Mouse (Mus musculus) forebrain, embryonic 16.5 days (tissue): ENCODE results near the gene Gm4353. TPM values are rescaled to one million over a fixed set of nuclear protein-coding genes. Genes with fewer than 3 reads are reported as not detected.
A peak's percentile ranks its signal among the peaks of the same experiment; 100 is the strongest.

ENCODE experiments used
- ATAC-seq: fragments of 200-750 bp; cut with Nextera tagmentation; 2 replicates; pipeline ENCODE4 v1.8.0; 2017; ENCODE audit warnings: mild to moderate bottlenecking, moderate library complexity
- H3K27ac ChIP-seq: fragments of 300-500 bp; sonication (generic); 2 replicates; pipeline ENCODE4 v1.5.1; 2014; ENCODE audit warnings: low read length, control low read depth
- H3K27me3 ChIP-seq: fragments of 300-500 bp; sonication (generic); replicated peaks from 2 replicates; pipeline ENCODE4 v1.6.1; 2014; ENCODE audit warnings: low read length; ENCODE audit not compliant: control insufficient read depth, insufficient read depth
- H3K36me3 ChIP-seq: fragments of 300-500 bp; sonication (generic); 2 replicates; pipeline ENCODE4 v1.6.1; 2014; ENCODE audit not compliant: control insufficient read depth, insufficient read depth
- H3K4me1 ChIP-seq: fragments of 300-500 bp; sonication (generic); replicated peaks from 2 replicates; pipeline ENCODE4 v1.6.1; 2014; ENCODE audit warnings: low read length; ENCODE audit not compliant: control insufficient read depth, insufficient read depth
- H3K4me2 ChIP-seq: fragments of 300-500 bp; sonication (generic); 2 replicates; pipeline ENCODE4 v1.6.1; 2014; ENCODE audit warnings: mild to moderate bottlenecking, low read length, control low read depth
- H3K4me3 ChIP-seq: fragments of 300-500 bp; sonication (generic); replicated peaks from 2 replicates; pipeline ENCODE4 v1.5.1; 2014; ENCODE audit warnings: mild to moderate bottlenecking, low read length, control low read depth
- H3K9ac ChIP-seq: fragments of 300-500 bp; sonication (generic); replicated peaks from 2 replicates; pipeline ENCODE4 v1.6.1; 2014; ENCODE audit warnings: low read depth, low read length, control low read depth
- H3K9me3 ChIP-seq: fragments of 300-500 bp; sonication (generic); 2 replicates; pipeline ENCODE4 v1.6.1; 2016; ENCODE audit warnings: low read length; ENCODE audit not compliant: control insufficient read depth
- WGBS: fragments of 180-500 bp; shearing (Covaris S2); extraction: QIAGEN DNeasy Blood & Tissue Kit; methylation state at CpG from one replicate; pipeline ENCODE4 v1.1.7; 2014; 5-methylcytosine and 5-hydroxymethylcytosine counted together
- polyA plus RNA-seq: library from polyadenylated mRNA; unstranded; fragments of >200 nt; fragmentation: Nextera tagmentation; extraction: Ambion mirVana; gene quantifications from 2 replicates; pipeline ENCODE4 v1.2.1, GENCODE M21; 2015

Gm4353 gene
- polyA plus RNA-seq, 1 experiment from 2014 or later, result 1.2 TPM

DNA sequence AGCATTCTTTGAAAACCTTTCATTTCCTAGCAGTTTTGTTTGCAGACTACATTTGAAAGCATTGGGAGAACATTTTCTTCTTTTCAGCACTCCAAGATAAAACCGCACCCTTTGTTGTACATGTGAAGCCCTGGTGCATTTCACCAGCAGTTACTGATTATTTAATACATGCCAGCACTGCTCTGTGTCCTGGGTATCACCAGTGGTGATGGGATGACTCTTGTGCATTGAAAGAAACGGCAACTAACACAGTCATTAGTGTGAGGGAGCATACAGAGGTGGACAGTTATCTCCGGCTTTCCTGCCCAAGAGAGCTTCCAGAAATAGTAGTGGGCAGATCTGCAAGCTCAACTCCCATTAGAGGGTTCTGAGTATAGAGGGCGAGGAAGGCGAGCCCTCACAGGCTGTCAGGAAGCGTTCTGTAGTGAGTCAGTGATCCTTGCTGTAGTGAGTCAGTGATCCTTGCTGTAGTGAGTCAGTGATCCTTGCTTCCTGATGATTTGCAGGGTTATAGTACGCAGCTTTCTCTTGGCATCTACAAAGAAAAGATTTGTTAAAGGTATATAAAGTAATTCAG, 15.6 kb upstream of the Gm4353 start:
- H3K36me3 ChIP-seq, result peaks cover 20% of the 10 kb centered on the region
- H3K4me3 ChIP-seq, result no peak overlapping the region
- H3K4me1 ChIP-seq, result peaks cover 8% of the 10 kb centered on the region
- no peak overlapping the region for H3K27ac ChIP-seq
- H3K4me2 ChIP-seq, result no peak overlapping the region
- H3K27me3 ChIP-seq, result no peaks in the 10 kb centered on the region
- H3K9me3 ChIP-seq, result no peaks in the 10 kb centered on the region
- H3K9ac ChIP-seq, result no peak overlapping the region
- WGBS, result 93% methylated on average over 7 of the region's 7 CpGs
- ATAC-seq, result no peak

DNA sequence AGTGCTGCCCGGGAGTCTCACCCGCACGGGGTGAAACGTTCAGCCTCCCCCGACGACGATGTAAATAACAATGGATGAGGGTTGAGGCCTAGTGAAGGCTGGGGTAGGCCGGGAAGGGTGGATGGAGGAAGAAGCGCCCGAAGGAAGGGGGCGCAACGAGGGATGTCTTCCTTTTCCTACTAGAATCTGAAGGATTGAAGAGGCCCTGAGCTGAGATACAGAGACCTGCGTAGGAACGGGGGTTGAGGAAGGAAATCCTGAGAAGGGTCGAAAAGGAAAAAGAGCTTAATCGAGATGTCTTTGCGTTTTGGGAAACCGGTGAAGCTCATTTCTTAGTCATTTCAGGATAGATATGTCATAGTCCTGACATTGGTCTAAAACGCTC, 9.0 kb upstream of the Gm4353 start:
- 0% methylated on average over 19 of the region's 19 CpGs for WGBS

DNA sequence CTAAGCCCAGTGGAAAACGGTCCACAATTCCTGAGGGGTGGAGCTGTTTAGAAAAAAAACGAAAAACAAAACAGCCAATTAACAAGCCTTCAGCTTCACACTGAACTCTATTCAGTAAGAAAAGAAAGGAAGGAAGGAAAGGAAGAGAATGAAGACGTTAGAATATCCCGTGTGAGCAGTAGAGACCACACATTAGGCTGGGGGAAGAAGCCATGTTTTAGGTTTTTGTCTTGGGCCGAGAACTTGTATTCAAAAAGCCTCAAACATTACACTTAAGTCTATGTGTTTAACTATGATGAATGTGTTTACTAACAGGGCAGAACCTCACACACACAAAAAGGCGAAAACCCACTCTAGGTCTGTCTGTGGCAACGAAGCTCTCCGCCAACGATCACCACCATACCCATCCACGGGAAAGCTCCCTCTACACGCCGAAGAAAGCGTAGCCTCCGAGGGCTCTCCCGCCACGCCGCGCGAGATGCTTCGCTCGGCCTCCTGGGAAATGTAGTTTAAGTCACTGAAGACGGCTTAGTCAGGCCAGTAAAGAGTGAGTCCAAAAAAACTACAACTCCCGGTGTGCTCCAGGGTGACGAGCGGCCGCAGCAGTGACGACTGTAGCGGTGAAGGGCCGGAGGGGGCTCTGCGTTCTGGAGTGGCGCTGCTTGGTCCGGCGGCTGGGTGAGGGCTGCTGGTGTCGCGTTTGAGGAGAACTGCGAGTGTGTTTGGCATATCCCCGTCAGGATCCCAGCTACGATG, 8.5 kb upstream of the Gm4353 start:
- Histone ChIP-seq H3K27ac (peak overlapping the region; percentile 98), H3K4me1 (peaks cover 13% of the 10 kb centered on the region), H3K4me2 (peak overlapping the region; percentile 88), H3K27me3 (no peaks in the 10 kb centered on the region), H3K36me3 (no peaks in the 10 kb centered on the region), H3K9me3 (no peaks in the 10 kb centered on the region), H3K4me3 (peak overlapping the region; percentile 61), H3K9ac (peak overlapping the region; percentile 69)
- peak; percentile 100 for ATAC-seq
- under 1% methylated on average over 38 of the region's 38 CpGs for WGBS

More for the DNA sequence above, 9.0 kb upstream of the Gm4353 start:
- Histone ChIP-seq H3K9me3 (no peaks in the 10 kb centered on the region), H3K4me3 (peak overlapping the region; percentile 61), H3K27me3 (no peaks in the 10 kb centered on the region), H3K9ac (peak overlapping the region; percentile 69), H3K4me1 (peaks cover 13% of the 10 kb centered on the region), H3K4me2 (peak overlapping the region; percentile 88), H3K27ac (peak overlapping the region; percentile 98), H3K36me3 (no peaks in the 10 kb centered on the region)
- ATAC-seq, result peak; percentile 85

DNA sequence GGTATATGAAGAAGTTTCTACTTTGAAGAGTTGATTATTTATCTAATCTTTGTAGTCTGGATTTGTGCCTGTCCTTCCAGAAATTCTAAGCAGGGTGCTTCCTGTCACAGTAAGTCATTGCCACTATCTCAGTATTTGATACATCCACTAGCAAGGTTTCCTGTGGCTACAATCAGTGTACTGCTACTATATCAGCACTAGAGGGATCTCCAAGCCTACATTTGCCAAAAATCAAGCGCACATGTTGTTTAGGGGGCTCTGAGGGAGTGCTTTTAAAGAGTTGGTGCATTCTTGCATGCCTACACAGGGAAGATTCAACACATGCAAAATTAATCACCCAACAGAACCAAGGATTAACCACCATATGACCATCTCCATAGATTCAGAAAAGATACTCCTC, 23.7 kb downstream of the Gm4353 start:
- no peaks in the 10 kb centered on the region for H3K4me1 ChIP-seq
- H3K36me3 ChIP-seq, result no peaks in the 10 kb centered on the region
- no peak overlapping the region for H3K27ac ChIP-seq
- no peak overlapping the region for H3K4me3 ChIP-seq
- no peaks in the 10 kb centered on the region for H3K27me3 ChIP-seq
- no peak for ATAC-seq
- H3K9me3 ChIP-seq, result no peaks in the 10 kb centered on the region
- H3K4me2 ChIP-seq, result no peak overlapping the region
- 63% methylated on average over 1 of the region's 1 CpGs for WGBS
- H3K9ac ChIP-seq, result no peak overlapping the region

DNA sequence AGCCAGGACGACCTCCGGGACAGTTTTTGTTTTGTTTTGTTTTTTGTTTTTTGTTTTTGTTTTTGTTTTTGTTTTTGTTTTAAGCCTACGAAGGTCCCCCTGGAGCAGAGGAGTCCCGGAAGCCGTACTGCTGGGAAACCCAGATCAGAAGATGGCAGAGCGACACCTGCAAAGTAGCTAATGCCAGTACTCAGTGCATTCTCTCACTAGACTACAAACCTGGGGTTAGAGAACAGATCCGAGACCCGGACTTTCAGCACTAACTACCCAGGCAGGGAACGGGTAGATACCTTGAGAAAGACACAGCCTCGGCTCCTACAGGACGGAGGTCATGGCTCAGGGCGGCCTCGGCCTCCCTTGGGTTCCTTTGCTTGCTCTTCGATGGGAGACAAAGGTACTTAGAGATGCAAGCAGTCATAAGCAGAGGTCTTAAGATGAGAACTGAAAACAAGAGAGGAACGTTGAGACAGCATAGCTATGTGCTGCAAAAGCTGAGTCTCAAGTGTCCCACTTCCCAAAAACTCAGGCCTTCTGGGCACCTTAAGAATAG, 43.9 kb downstream of the Gm4353 start:
- Histone ChIP-seq H3K4me3 (peak overlapping the region; percentile 53), H3K36me3 (no peaks in the 10 kb centered on the region), H3K27ac (no peak overlapping the region), H3K9ac (peak overlapping the region; percentile 62; the same call in 1 of the 2 replicates), H3K4me2 (peak overlapping the region; percentile 98), H3K9me3 (no peaks in the 10 kb centered on the region), H3K4me1 (peaks cover 23% of the 10 kb centered on the region), H3K27me3 (peaks cover 32% of the 10 kb centered on the region)
- ATAC-seq, result peak; percentile 23
- WGBS, result 12% methylated on average over 15 of the region's 15 CpGs

DNA sequence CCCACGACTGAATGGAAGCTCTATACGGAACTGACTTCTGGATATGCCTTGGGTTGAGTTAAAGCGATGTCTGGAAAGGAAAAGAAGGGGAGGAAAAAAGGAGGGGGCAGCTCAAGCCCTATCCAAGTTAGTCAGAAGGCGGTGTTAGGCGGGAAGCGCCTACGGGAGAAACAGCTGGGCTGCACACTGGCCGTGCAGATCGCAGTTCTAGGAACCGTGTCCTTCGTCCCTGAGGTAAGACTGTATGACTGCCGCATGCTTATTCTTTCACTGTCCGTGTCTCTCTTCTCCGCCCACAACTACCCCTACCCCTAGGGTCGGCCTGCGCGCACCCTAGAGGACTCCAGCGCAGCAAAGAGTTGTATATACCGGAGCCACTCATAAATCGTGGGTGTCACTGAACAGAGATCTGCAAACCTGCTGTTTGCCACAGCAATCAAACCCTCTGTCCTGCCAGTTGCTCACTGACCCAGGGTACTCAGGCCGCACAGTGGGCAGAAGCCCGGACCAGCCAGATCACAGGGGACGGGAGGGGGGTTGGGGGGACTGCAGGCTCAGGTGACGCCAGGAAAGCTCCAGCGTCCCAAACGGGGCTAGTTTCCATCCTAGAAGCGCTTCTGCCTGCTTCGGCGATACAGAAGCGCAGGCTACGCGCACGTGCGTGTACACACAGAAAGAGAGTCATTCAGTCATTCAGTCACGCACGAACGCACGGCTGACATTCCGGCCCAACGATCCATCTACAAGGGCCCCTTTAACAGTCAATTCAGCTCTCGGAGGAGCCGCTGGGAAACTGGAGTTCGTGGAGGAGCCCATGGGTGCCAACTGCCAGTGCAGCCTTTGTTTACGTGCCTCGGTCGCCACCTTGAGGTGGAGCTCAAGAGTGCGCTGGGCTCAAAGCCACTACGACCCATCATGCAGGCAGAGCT, 44.6 kb downstream of the Gm4353 start:
- Histone ChIP-seq H3K4me1 (peaks cover 27% of the 10 kb centered on the region), H3K27ac (peak overlapping the region; percentile 62; the same call in 1 of the 2 replicates)

DNA sequence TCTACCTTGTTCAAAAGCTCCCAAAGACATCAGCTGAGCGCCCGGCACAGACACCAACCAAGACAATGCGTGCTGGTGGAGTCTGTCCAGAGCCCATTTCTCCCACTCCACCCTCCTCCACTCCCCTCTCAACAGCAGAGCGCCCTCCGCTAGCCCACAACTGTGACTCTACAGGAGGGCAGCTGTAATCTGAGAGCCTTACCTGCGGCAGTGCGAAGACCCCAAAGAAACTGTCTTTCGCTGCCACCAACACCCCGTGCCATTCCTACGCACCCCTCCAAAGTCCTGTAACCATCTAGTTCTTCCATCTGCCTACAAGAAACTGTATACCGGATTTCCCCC, 45.3 kb downstream of the Gm4353 start, which contains the start of gene 1110004F10Rik:
1110004F10Rik (plus strand) TSS at position 202 of the 342 bp plus-strand sequence.
- WGBS, result 2% methylated on average over 11 of the region's 11 CpGs

More for the DNA sequence above, 44.6 kb downstream of the Gm4353 start:
- WGBS, result under 1% methylated on average over 48 of the region's 48 CpGs
- peak; percentile 86 for ATAC-seq
- Histone ChIP-seq H3K27me3 (peaks cover 37% of the 10 kb centered on the region), H3K9ac (peak overlapping the region; percentile 62), H3K4me3 (peak overlapping the region; percentile 53), H3K4me2 (peak overlapping the region; percentile 98), H3K36me3 (no peaks in the 10 kb centered on the region), H3K9me3 (no peaks in the 10 kb centered on the region)

DNA sequence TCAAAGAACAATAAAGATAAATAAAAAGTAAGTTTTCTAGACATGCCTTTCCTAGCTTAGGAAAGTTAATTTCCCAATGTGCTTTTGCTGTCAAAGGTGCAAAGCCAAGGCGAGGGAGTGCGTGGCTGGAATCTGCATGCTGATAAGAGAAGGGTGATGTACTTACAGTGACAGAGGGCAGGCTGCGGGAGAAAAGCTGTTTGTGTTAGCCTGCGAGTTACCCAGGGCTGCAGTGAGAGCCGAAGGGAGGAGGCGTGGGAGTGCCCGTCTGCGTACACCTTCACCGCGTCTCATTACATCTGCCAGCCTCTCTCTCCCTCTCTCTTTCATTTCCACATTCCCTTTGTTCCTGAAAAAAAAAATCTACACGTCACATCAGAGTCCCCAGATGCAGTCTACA, 45.9 kb downstream of the Gm4353 start, which contains the start of gene Sox6:
Sox6 (minus strand) TSS at position 286 of the 400 bp plus-strand sequence.
- H3K4me1 ChIP-seq, result peaks cover 40% of the 10 kb centered on the region
- no peak for ATAC-seq
- H3K9ac ChIP-seq, result peak within 1 kb of the TSS; percentile 62
- peak within 1 kb of the TSS; percentile 98 for H3K4me2 ChIP-seq
- H3K4me3 ChIP-seq, result peak within 1 kb of the TSS; percentile 53
- peak within 1 kb of the TSS; percentile 8; the same call in 1 of the 2 replicates for H3K27ac ChIP-seq
- WGBS, result under 1% methylated on average over 11 of the region's 11 CpGs
- H3K27me3 ChIP-seq, result peaks cover 37% of the 10 kb centered on the region
- no peaks in the 10 kb centered on the region for H3K9me3 ChIP-seq
- no peaks in the 10 kb centered on the region for H3K36me3 ChIP-seq

More for the DNA sequence above, 45.3 kb downstream of the Gm4353 start, which contains the start of gene 1110004F10Rik:
- peak within 1 kb of the TSS; percentile 98 for H3K4me2 ChIP-seq
- peak within 1 kb of the TSS; percentile 62; the same call in 1 of the 2 replicates for H3K27ac ChIP-seq
- peaks cover 37% of the 10 kb centered on the region for H3K27me3 ChIP-seq
- peak within 1 kb of the TSS; percentile 62 for H3K9ac ChIP-seq
- ATAC-seq, result no peak
- H3K4me1 ChIP-seq, result peaks cover 33% of the 10 kb centered on the region
- peak within 1 kb of the TSS; percentile 53 for H3K4me3 ChIP-seq
- H3K36me3 ChIP-seq, result no peaks in the 10 kb centered on the region
- no peaks in the 10 kb centered on the region for H3K9me3 ChIP-seq
